Mouse (Mus musculus) G1E (cell line): Measurements from ENCODE around the gene Ddx58.

Experiments
- CTCF ChIP-seq: IDR thresholded peaks from 2 replicates; pipeline ENCODE4 v1.5.1; 2012; ENCODE audit warnings: low read depth, low read length, inconsistent platforms, mixed read lengths
- GATA1 ChIP-seq: IDR thresholded peaks from 2 replicates; pipeline ENCODE4 v1.6.1; 2012; ENCODE audit warnings: borderline replicate concordance, low read length, inconsistent platforms, mixed read lengths
- GATA2 ChIP-seq: IDR thresholded peaks from 2 replicates; pipeline ENCODE4 v1.6.1; 2012; ENCODE audit warnings: low read depth, low read length, inconsistent platforms, borderline replicate concordance
- POLR2AphosphoS5 ChIP-seq: IDR thresholded peaks from 2 replicates; pipeline ENCODE4 v1.6.1; 2012; ENCODE audit warnings: low read depth, low read length, inconsistent platforms; ENCODE audit not compliant: insufficient replicate concordance

- TF ChIP-seq GATA1 = no peak
- TF ChIP-seq CTCF = no peak
- no peak for TF ChIP-seq GATA2
- peak; percentile 43; the same call in 1 of the 2 replicates for TF ChIP-seq POLR2AphosphoS5
Observed at GRCm38 (mm10) chr4:40205231-40205903, 34.3 kb downstream of the Ddx58 start.
